Mouse (Mus musculus) kidney, adult 2 months (tissue): ENCODE measurements around the gene Traf6. TPM values are rescaled to one million over a fixed set of nuclear protein-coding genes. Genes with fewer than 3 reads are reported as not detected.
A peak's percentile ranks its signal among the peaks of the same experiment; 100 is the strongest.
"Not testable (repeated sequence)": the region's sequence is repeated elsewhere in the genome, so short reads cannot be mapped to it uniquely, and the experiment has no call there.

Experiments
- DNase-seq: peaks from one replicate; pipeline ENCODE4 v3.0.0; 2021
- H3K27ac ChIP-seq: fragments of 200-500 bp; 2 replicates; pipeline ENCODE4 v1.5.1; 2012; ENCODE audit warnings: low read depth, low read length, control low read depth, inconsistent platforms; ENCODE audit not compliant: insufficient read depth
- H3K27me3 ChIP-seq: fragments of 200-500 bp; replicated peaks from 2 replicates; pipeline ENCODE4 v1.6.1; 2012; ENCODE audit warnings: mild to moderate bottlenecking, moderate library complexity, low read length, inconsistent platforms; ENCODE audit not compliant: control insufficient read depth, insufficient read depth
- H3K36me3 ChIP-seq: fragments of 200-500 bp; 2 replicates; pipeline ENCODE4 v1.6.1; 2012; ENCODE audit warnings: mild to moderate bottlenecking, moderate library complexity, low read length, inconsistent platforms; ENCODE audit not compliant: control insufficient read depth, insufficient read depth
- H3K4me1 ChIP-seq: fragments of 200-500 bp; 2 replicates; pipeline ENCODE4 v1.6.1; 2011; ENCODE audit warnings: low read length; ENCODE audit not compliant: control insufficient read depth, insufficient read depth
- H3K4me3 ChIP-seq: fragments of 200-500 bp; 2 replicates; pipeline ENCODE4 v1.5.1; 2011; ENCODE audit warnings: mild to moderate bottlenecking, low read depth, low read length, control low read depth; ENCODE audit not compliant: insufficient read depth
- CTCF ChIP-seq: fragments of 200-500 bp; conservative IDR thresholded peaks from 2 replicates; pipeline ENCODE4 v1.5.1; 2011; ENCODE audit warnings: low read depth, mild to moderate bottlenecking, control low read depth, low read length, moderate library complexity, mixed read lengths; ENCODE audit not compliant: insufficient read depth, insufficient read length
- POLR2A ChIP-seq: fragments of 200-500 bp; IDR thresholded peaks from one replicate; pipeline ENCODE4 v1.6.1; 2011; ENCODE audit warnings: low read depth, low read length, control low read depth
- WGBS: fragments of 180-500 bp; shearing (Covaris S2); methylation state at CpG from one replicate; pipeline ENCODE4 v1.1.7; 2018; 5-methylcytosine and 5-hydroxymethylcytosine counted together
- polyA plus RNA-seq: library from polyadenylated mRNA; depleted of rRNA; stranded (reverse); fragments of >200 nt; gene quantifications from 2 replicates; pipeline ENCODE4 v1.2.3, GENCODE M21; 2012; rRNA removed

Gene Traf6
- polyA plus RNA-seq, 1 experiment = 10.8 TPM

DNA sequence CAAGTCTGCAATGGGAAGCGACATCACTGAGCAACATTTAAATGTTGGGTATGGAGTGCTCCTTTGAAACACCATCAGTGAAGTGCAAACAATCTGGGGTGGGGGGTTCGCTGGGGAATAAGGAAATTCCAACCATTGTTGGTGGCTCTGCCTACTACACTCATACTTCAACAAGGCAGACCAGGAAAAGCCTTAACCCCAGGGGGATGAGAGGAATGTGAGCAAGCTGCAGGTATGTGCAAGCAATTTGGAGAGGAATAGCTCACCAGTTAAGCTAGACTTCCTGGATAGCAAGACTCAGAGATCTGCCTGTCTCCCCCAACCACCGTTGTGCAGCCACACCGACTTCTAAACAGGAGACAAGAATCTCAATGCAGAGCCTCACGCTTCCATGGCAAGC is 61.7 kb downstream of the Traf6 start:
- no peaks in the 10 kb centered on the region for H3K4me1 ChIP-seq
- no peaks in the 10 kb centered on the region for H3K27me3 ChIP-seq
- TF ChIP-seq CTCF (no peak), POLR2A (no peak)
- no peaks in the 10 kb centered on the region for H3K36me3 ChIP-seq
- no peak overlapping the region for H3K27ac ChIP-seq
- no peak overlapping the region for H3K4me3 ChIP-seq
- DNase-seq = no peak
- WGBS = 68% methylated on average over 5 of the region's 5 CpGs

DNA sequence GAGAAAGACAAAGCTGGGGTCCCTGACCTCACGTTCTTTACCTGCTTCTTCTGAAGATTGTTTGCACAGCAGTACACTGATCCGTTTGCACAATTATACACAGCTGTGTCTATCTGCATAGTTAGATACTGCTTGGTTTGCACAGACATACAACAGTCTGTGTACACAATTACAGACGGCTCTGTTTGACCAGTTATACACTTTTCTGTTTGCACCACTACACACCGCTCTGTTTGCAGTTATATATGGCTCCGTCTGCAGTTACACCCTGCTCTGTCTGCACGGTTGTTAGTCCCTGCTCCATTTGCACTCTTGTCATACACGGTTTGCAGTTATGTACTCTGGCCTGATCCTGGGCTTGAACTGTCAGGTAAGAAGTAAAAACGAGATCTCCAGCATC is 63.4 kb downstream of the Traf6 start:
- H3K4me1 ChIP-seq = peaks cover 5% of the 10 kb centered on the region; the same call in 1 of the 2 replicates
- H3K27me3 ChIP-seq = no peaks in the 10 kb centered on the region
- 74% methylated on average over 8 of the region's 8 CpGs for WGBS

DNA sequence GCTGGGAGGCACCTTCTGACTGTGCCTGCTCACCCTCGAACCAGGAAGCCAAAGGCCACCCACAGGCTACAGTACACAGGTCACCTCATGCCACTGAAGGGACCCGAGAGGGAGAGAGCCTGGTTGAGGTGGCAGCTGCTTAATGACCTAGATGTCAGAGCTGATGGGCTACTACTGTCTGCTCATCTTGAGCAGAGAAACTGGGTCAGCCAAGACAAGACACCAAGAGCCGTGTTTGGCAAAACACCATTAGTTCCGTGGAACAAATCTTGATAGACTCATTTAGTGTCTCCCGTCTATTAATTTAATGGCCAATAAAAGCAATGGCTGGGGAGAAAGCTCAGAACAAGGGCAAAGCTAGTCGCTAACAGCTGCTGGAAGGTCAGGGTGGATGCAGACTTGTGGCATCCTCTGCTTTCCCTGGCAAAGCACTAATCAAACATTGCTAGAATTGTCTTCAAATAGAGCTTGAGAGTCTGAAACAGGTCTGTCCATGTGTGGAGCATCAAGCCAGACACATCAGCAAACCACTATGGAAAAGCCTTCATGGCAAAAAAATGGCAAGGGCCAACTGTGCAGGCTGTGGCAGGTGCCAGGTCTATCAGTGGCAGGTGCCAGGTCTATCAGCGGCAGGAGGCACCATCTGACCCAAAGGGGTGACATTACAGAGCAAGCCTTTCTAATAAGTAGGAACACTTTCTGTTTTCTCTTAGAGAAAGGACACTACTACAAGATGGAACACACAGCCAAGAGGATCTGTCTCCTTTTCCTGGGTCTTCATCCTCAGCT is 64.0 kb downstream of the Traf6 start:
- DNase-seq = no peak
- TF ChIP-seq POLR2A = no peak
- TF ChIP-seq CTCF = no peak
- Histone ChIP-seq H3K27ac (no peak overlapping the region), H3K36me3 (no peaks in the 10 kb centered on the region), H3K4me3 (no peak overlapping the region), H3K27me3 (no peaks in the 10 kb centered on the region), H3K4me1 (peaks cover 5% of the 10 kb centered on the region; the same call in 1 of the 2 replicates)
- WGBS = 52% methylated on average over 7 of the region's 7 CpGs

More for the DNA sequence above, 63.4 kb downstream of the Traf6 start:
- no peak for DNase-seq
- H3K4me3 ChIP-seq = no peak overlapping the region
- H3K36me3 ChIP-seq = no peaks in the 10 kb centered on the region
- H3K27ac ChIP-seq = no peak overlapping the region
- TF ChIP-seq POLR2A = no peak
- no peak for TF ChIP-seq CTCF

DNA sequence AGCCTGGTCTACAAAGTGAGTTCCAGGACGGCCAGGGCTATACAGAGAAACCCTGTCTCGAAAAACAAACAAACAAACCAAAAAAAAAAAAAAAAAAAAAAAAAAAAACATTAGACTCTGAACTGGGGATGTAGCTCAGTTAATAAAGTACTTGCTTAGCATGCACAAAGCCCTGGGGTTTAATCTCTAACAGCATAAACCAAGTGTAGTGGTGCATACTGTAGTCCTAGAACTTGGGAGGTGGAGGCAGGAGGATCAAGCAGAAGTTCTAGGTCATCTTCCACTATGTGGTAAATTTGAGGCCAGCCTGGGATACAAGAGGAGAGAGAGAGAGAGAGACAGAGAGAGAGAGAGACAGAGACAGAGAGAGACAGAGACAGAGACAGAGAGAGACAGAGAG is 67.4 kb downstream of the Traf6 start:
- H3K27ac ChIP-seq = 0 out of 2 replicates have a peak overlapping the region, but pooled peaks have one; percentile 36
- 44% methylated on average over 2 of the region's 2 CpGs for WGBS

DNA sequence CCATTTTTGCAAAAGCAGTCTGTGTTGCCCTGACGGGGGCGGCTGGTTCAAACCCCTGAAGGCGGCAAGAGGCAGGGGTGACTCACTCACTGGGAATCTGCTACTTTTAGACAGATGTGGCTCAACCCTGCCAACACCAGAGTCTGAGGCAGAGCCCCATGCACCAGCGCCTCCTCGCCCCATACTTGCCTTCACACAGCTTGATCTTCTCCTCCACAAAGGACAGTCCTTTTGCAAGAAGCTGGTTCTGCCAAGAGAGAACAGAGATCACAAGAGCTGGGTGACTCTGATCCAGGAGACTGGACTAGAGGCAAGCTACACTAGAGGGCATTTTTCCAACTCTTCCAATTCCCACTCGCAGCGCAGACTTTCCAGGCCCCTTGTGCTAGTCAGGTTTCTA is 68.3 kb downstream of the Traf6 start:
- Histone ChIP-seq H3K4me3 (no peak overlapping the region), H3K4me1 (peaks cover 5% of the 10 kb centered on the region; the same call in 1 of the 2 replicates), H3K36me3 (no peaks in the 10 kb centered on the region), H3K27me3 (no peaks in the 10 kb centered on the region), H3K27ac (no peak overlapping the region)
- DNase-seq = peak; percentile 47
- WGBS = 80% methylated on average over 7 of the region's 7 CpGs
- no peak for TF ChIP-seq POLR2A
- no peak for TF ChIP-seq CTCF

More for the DNA sequence above, 67.4 kb downstream of the Traf6 start:
- not testable (repeated sequence) for H3K4me3 ChIP-seq, H3K4me1 ChIP-seq, H3K27me3 ChIP-seq, H3K36me3 ChIP-seq
- DNase-seq = peak; percentile 75

Other genes starting within 250 kb of the Traf6 start
- not detected in 2 replicates for gene Rag2, start 53.7 kb upstream of the Traf6 start, polyA plus RNA-seq
- gene Rag1, start 28.9 kb upstream of the Traf6 start, polyA plus RNA-seq = not detected in 2 replicates
- gene B230118H07Rik, start 28.9 kb upstream of the Traf6 start, polyA plus RNA-seq = 8.1 and 12.6 TPM in 2 replicates
- gene Prr5l, start 204.6 kb downstream of the Traf6 start, polyA plus RNA-seq = 7.5 and 9.6 TPM in 2 replicates
- gene Commd9, start 207.8 kb downstream of the Traf6 start, polyA plus RNA-seq = 115 and 130 TPM in 2 replicates